Mouse (Mus musculus) intestine, embryonic 14.5 days (tissue): ENCODE results near the gene 1600014C10Rik. TPM values are rescaled to one million over a fixed set of nuclear protein-coding genes. Genes with fewer than 3 reads are reported as not detected.

Experiments used
- ATAC-seq: fragments of 200-750 bp; cut with Nextera tagmentation; replicated peaks from 2 replicates; pipeline ENCODE4 v1.8.0; 2017; ENCODE audit warnings: low read depth, moderate number of reproducible peaks, moderate TSS enrichment, moderate library complexity; ENCODE audit not compliant: low FRiP score, low TSS enrichment
- DNase-seq: peaks from one replicate; pipeline ENCODE4 v3.0.0-alpha.2; 2018; ENCODE audit warnings: low spot score
- H3K27ac ChIP-seq: fragments of 300-500 bp; sonication (generic); 2 replicates; pipeline ENCODE4 v1.5.1; 2014; ENCODE audit warnings: low read depth, mild to moderate bottlenecking, control low read depth
- H3K27me3 ChIP-seq: fragments of 300-500 bp; sonication (generic); replicated peaks from 2 replicates; pipeline ENCODE4 v1.6.1; 2014; ENCODE audit warnings: low read length, control low read depth; ENCODE audit not compliant: control insufficient read depth, insufficient read depth
- H3K36me3 ChIP-seq: fragments of 300-500 bp; sonication (generic); 2 replicates; pipeline ENCODE4 v1.6.1; 2014; ENCODE audit warnings: low read length, control low read depth; ENCODE audit not compliant: control insufficient read depth, insufficient read depth
- H3K4me1 ChIP-seq: fragments of 300-500 bp; sonication (generic); replicated peaks from 2 replicates; pipeline ENCODE4 v1.6.1; 2014; ENCODE audit warnings: low read length, control low read depth, mixed read lengths; ENCODE audit not compliant: control insufficient read depth, insufficient read depth
- H3K4me2 ChIP-seq: fragments of 300-500 bp; sonication (generic); 2 replicates; pipeline ENCODE4 v1.6.1; 2014; ENCODE audit warnings: low read length
- H3K4me3 ChIP-seq: fragments of 300-500 bp; sonication (generic); 2 replicates; pipeline ENCODE4 v1.5.1; 2014; ENCODE audit warnings: low read depth, low read length, control low read depth, mixed read lengths
- H3K9ac ChIP-seq: fragments of 300-500 bp; sonication (generic); 2 replicates; pipeline ENCODE4 v1.6.1; 2014; ENCODE audit warnings: mild to moderate bottlenecking, low read length
- H3K9me3 ChIP-seq: fragments of 300-500 bp; sonication (generic); 2 replicates; pipeline ENCODE4 v1.6.1; 2016; ENCODE audit warnings: low read length, control low read depth; ENCODE audit not compliant: control insufficient read depth
- WGBS: fragments of 180-500 bp; shearing (Covaris S2); extraction: QIAGEN DNeasy Blood & Tissue Kit; methylation state at CpG from one replicate; pipeline ENCODE4 v1.1.7; 2014; 5-methylcytosine and 5-hydroxymethylcytosine counted together
- polyA plus RNA-seq: library from polyadenylated mRNA; unstranded; fragments of >200 nt; fragmentation: Nextera tagmentation; extraction: Ambion mirVana; gene quantifications from 2 replicates; pipeline ENCODE4 v1.2.1, GENCODE M21; 2014

The 1600014C10Rik gene
- polyA plus RNA-seq, 1 experiment from 2014 or later = 13.7 TPM

GRCm38 (mm10) chr7:38158764-38159458 lies 24.1 kb upstream of the 1600014C10Rik start:
- WGBS = 69% methylated on average over 9 of the region's 9 CpGs
- Histone ChIP-seq H3K27me3 (no peaks in the 10 kb centered on the region), H3K9ac (no peak overlapping the region), H3K4me2 (no peak overlapping the region), H3K27ac (no peak overlapping the region), H3K36me3 (no peaks in the 10 kb centered on the region), H3K4me3 (no peak overlapping the region), H3K4me1 (no peaks in the 10 kb centered on the region), H3K9me3 (no peaks in the 10 kb centered on the region)
- no peak for DNase-seq
- ATAC-seq = no peak

DNA sequence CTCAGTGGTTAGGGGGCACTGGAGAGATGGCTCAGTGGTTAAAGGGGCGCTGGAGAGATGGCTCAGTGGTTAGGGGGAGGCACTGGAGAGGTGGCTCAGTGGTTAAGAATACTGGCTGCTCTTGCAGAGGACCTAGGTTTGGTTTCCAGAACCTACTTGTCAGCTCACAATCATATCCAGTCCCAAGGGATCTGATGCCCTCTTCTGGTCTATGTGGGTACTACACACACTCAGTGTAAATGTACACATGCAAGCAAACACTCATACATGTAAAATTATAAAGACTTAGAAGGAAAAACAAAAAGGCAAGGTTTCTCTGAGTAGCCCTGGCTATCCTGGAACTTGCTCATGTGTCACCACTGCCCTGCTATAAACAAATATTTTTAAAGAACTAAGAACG lies 21.6 kb upstream of the 1600014C10Rik start:
- Histone ChIP-seq H3K27ac (no peak overlapping the region), H3K9me3 (no peaks in the 10 kb centered on the region), H3K9ac (no peak overlapping the region), H3K36me3 (no peaks in the 10 kb centered on the region), H3K4me1 (no peaks in the 10 kb centered on the region), H3K4me3 (no peak overlapping the region), H3K27me3 (no peaks in the 10 kb centered on the region), H3K4me2 (no peak overlapping the region)
- ATAC-seq (no peak), DNase-seq (no peak)
- 93% methylated on average over 2 of the region's 2 CpGs for WGBS

- DNase-seq = no peak
- H3K4me3 ChIP-seq = no peak overlapping the region
- no peaks in the 10 kb centered on the region for H3K36me3 ChIP-seq
- no peak overlapping the region for H3K4me2 ChIP-seq
- no peaks in the 10 kb centered on the region for H3K27me3 ChIP-seq
- no peak overlapping the region for H3K9ac ChIP-seq
- no peak overlapping the region for H3K27ac ChIP-seq
- H3K4me1 ChIP-seq = no peaks in the 10 kb centered on the region; the same call in 1 of the 2 replicates
- ATAC-seq = no peak
- H3K9me3 ChIP-seq = no peaks in the 10 kb centered on the region
- WGBS = 32% methylated on average over 9 of the region's 9 CpGs
Observed at GRCm38 (mm10) chr7:38163433-38164050, 19.5 kb upstream of the 1600014C10Rik start.

- no peak overlapping the region for H3K9ac ChIP-seq
- H3K4me3 ChIP-seq = peak overlapping the region; percentile 11; the same call in 1 of the 2 replicates
- H3K9me3 ChIP-seq = no peaks in the 10 kb centered on the region
- 0 out of 2 replicates have a peak, but pooled peaks have one; percentile 53 for ATAC-seq
- H3K27ac ChIP-seq = no peak overlapping the region
- 21% methylated on average over 21 of the region's 21 CpGs for WGBS
- peak; percentile 62 for DNase-seq
- H3K4me2 ChIP-seq = peak overlapping the region; percentile 45
- no peaks in the 10 kb centered on the region; the same call in 1 of the 2 replicates for H3K4me1 ChIP-seq
- H3K36me3 ChIP-seq = no peaks in the 10 kb centered on the region
- no peaks in the 10 kb centered on the region for H3K27me3 ChIP-seq
Observed at GRCm38 (mm10) chr7:38166930-38167645, 15.9 kb upstream of the 1600014C10Rik start.

- peak overlapping the region; percentile 11; the same call in 1 of the 2 replicates for H3K4me3 ChIP-seq
- H3K9me3 ChIP-seq = no peaks in the 10 kb centered on the region
- H3K27me3 ChIP-seq = no peaks in the 10 kb centered on the region
- peak overlapping the region; percentile 45 for H3K4me2 ChIP-seq
- no peaks in the 10 kb centered on the region for H3K36me3 ChIP-seq
- H3K27ac ChIP-seq = no peak overlapping the region
- DNase-seq = peak; percentile 72
- H3K4me1 ChIP-seq = no peaks in the 10 kb centered on the region; the same call in 1 of the 2 replicates
- H3K9ac ChIP-seq = no peak overlapping the region
- ATAC-seq = no peak
- WGBS = 13% methylated on average over 11 of the region's 11 CpGs
Observed at GRCm38 (mm10) chr7:38167724-38168141, 15.3 kb upstream of the 1600014C10Rik start.

DNA sequence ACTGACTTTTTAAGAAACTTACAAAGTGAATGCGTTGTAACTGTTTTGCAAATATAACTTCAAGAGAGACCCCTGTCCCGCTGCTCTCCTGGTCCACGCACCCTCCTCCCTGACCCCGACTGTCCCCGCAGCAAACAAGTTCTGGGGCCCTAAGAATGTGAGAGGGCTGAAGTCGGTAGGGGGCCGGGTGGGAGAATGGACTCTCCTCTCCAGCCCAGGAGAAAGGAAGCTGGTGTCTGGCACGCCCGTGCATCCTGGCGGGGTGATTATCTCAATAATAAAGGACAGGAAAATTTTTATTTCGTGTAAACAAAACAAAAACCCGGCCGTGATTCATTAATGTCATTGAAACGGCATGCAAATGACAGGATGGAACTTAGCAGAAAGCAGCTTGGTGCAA lies 9.1 kb upstream of the 1600014C10Rik start:
- Histone ChIP-seq H3K4me1 (no peaks in the 10 kb centered on the region), H3K9me3 (no peaks in the 10 kb centered on the region), H3K36me3 (no peaks in the 10 kb centered on the region), H3K27me3 (peaks cover 14% of the 10 kb centered on the region; the same call in 1 of the 2 replicates), H3K4me2 (peak overlapping the region; percentile 50), H3K9ac (peak overlapping the region; percentile 22; the same call in 1 of the 2 replicates), H3K27ac (no peak overlapping the region), H3K4me3 (peak overlapping the region; percentile 28; the same call in 1 of the 2 replicates)
- DNase-seq (no peak), ATAC-seq (no peak)
- WGBS = 19% methylated on average over 14 of the region's 14 CpGs

- Histone ChIP-seq H3K27me3 (peaks cover 14% of the 10 kb centered on the region; the same call in 1 of the 2 replicates), H3K9me3 (no peaks in the 10 kb centered on the region), H3K4me1 (no peaks in the 10 kb centered on the region), H3K36me3 (no peaks in the 10 kb centered on the region), H3K4me2 (peak overlapping the region; percentile 50), H3K9ac (peak overlapping the region; percentile 22; the same call in 1 of the 2 replicates), H3K4me3 (peak overlapping the region; percentile 28), H3K27ac (no peak overlapping the region)
- DNase-seq (peak; percentile 67), ATAC-seq (peak; percentile 47; the same call in 1 of the 2 replicates)
- WGBS = 17% methylated on average over 31 of the region's 31 CpGs
Observed at GRCm38 (mm10) chr7:38174321-38175148, 8.5 kb upstream of the 1600014C10Rik start.

- Histone ChIP-seq H3K9me3 (no peaks in the 10 kb centered on the region), H3K4me2 (no peak overlapping the region), H3K36me3 (no peaks in the 10 kb centered on the region), H3K9ac (no peak overlapping the region), H3K4me1 (no peaks in the 10 kb centered on the region), H3K27ac (no peak overlapping the region), H3K4me3 (no peak overlapping the region), H3K27me3 (peaks cover 14% of the 10 kb centered on the region; the same call in 1 of the 2 replicates)
- WGBS = 72% methylated on average over 3 of the region's 3 CpGs
- DNase-seq (no peak), ATAC-seq (no peak)
Observed at GRCm38 (mm10) chr7:38176056-38176455, 7.0 kb upstream of the 1600014C10Rik start.
